Comparison of ENCODE assay signal across 18 mouse cellular contexts in genomic region chr13:56622201-56622757, GRCm38 (mm10). TPM values are rescaled to one million over a fixed set of nuclear protein-coding genes. Genes with fewer than 3 reads are reported as not detected.
DNase-seq lines count a peak whose midpoint lies in the region; ATAC-seq and TF ChIP-seq lines count a peak whose summit lies in the region.
"Had no signal": no experiment of that assay in that cellular context is flagged by ENCODE, and none has a peak within 500 bp of the region (broad histone marks: within the 10 kb centered on the region; RNA-seq: fewer than 3 reads in every experiment).

No protein-coding gene starts in this region.

- no peak overlapping the region for H3K4me2 ChIP-seq in intestine, embryonic 14.5 days (ENCODE audit: low read length)
- no peak overlapping the region for H3K4me2 ChIP-seq in intestine, postnatal 0 days (replicated peaks; ENCODE audit: low read depth)
- no peak overlapping the region for H3K4me2 ChIP-seq in embryonic facial prominence, embryonic 12.5 days (replicated peaks)
- no peak overlapping the region for H3K4me2 ChIP-seq in limb, embryonic 14.5 days (replicated peaks; ENCODE audit: low read depth, low read length, severe bottlenecking)
- H3K4me2 ChIP-seq: hindbrain, embryonic 12.5 days; liver, embryonic 12.5 days had no signal

- no peak overlapping the region for H3K4me3 ChIP-seq in intestine, embryonic 14.5 days (ENCODE audit: low read depth, low read length)
- no peak overlapping the region for H3K4me3 ChIP-seq in intestine, postnatal 0 days (ENCODE audit: low read depth, low read length)
- H3K4me3 ChIP-seq in embryonic facial prominence, embryonic 12.5 days: no peak overlapping the region
- no peak overlapping the region for H3K4me3 ChIP-seq in limb, embryonic 14.5 days (replicated peaks; ENCODE audit: low read length)
- H3K4me3 ChIP-seq in thymus, adult 2 months (ENCODE audit: control insufficient read depth, insufficient read depth, low read length): no peak overlapping the region
- H3K4me3 ChIP-seq: hindbrain, embryonic 12.5 days; layer of hippocampus, adult 2 months; left cerebral cortex, adult 2 months; liver, embryonic 12.5 days had no signal

- H3K9me3 ChIP-seq in intestine, embryonic 14.5 days (ENCODE audit: control insufficient read depth, low read length): no peaks in the 10 kb centered on the region
- no peaks in the 10 kb centered on the region for H3K9me3 ChIP-seq in intestine, postnatal 0 days (ENCODE audit: control insufficient read depth)
- H3K9me3 ChIP-seq in embryonic facial prominence, embryonic 12.5 days: no peaks in the 10 kb centered on the region
- no peaks in the 10 kb centered on the region for H3K9me3 ChIP-seq in limb, embryonic 14.5 days (ENCODE audit: control insufficient read depth, low read length)
- H3K9me3 ChIP-seq: hindbrain, embryonic 12.5 days; liver, embryonic 12.5 days had no signal

- no peaks in the 10 kb centered on the region for H3K27me3 ChIP-seq in intestine, embryonic 14.5 days (replicated peaks; ENCODE audit: control insufficient read depth, insufficient read depth, low read length)
- no peaks in the 10 kb centered on the region for H3K27me3 ChIP-seq in intestine, postnatal 0 days (replicated peaks; ENCODE audit: control insufficient read depth, insufficient read depth, low read length)
- H3K27me3 ChIP-seq in embryonic facial prominence, embryonic 12.5 days: no peaks in the 10 kb centered on the region
- H3K27me3 ChIP-seq in limb, embryonic 14.5 days (ENCODE audit: control insufficient read depth, insufficient read depth, low read length): no peaks in the 10 kb centered on the region
- no peaks in the 10 kb centered on the region; the same call in 1 of the 2 replicates for H3K27me3 ChIP-seq in thymus, adult 2 months (ENCODE audit: control insufficient read depth, insufficient read depth, low read length)
- H3K27me3 ChIP-seq: hindbrain, embryonic 12.5 days had no signal

- DNase-seq in embryo, embryonic 11 days: peak; percentile 27
- DNase-seq in embryo, embryonic 9.5 days (ENCODE audit: extremely low spot score): no peak
- no peak for DNase-seq in intestine, embryonic 14.5 days (ENCODE audit: low spot score)
- peak; percentile 49 for DNase-seq in limb, embryonic 14.5 days (ENCODE audit: low spot score)
- DNase-seq in thymus, adult 2 months: no peak
- no peak for DNase-seq in liver
- DNase-seq: adrenal gland, postnatal 36 days; cerebellum, postnatal 25 days; gastrocnemius, postnatal 14 days; thymus, postnatal 14 days had no signal

- peaks cover 46% of the 10 kb centered on the region for H3K36me3 ChIP-seq in intestine, embryonic 14.5 days (ENCODE audit: control insufficient read depth, insufficient read depth, low read length)
- H3K36me3 ChIP-seq in intestine, postnatal 0 days (ENCODE audit: control insufficient read depth, insufficient read depth): peaks cover 22% of the 10 kb centered on the region; the same call in 1 of the 2 replicates
- peaks cover 33% of the 10 kb centered on the region for H3K36me3 ChIP-seq in embryonic facial prominence, embryonic 12.5 days
- H3K36me3 ChIP-seq in limb, embryonic 14.5 days (ENCODE audit: control insufficient read depth, insufficient read depth, low read length): peaks cover 36% of the 10 kb centered on the region
- H3K36me3 ChIP-seq in thymus, adult 2 months (ENCODE audit: control insufficient read depth, insufficient read depth, low read length): no peaks in the 10 kb centered on the region
- H3K36me3 ChIP-seq: hindbrain, embryonic 12.5 days; liver, embryonic 12.5 days had no signal

- no peak overlapping the region for H3K9ac ChIP-seq in intestine, embryonic 14.5 days (ENCODE audit: low read length)
- no peak overlapping the region for H3K9ac ChIP-seq in intestine, postnatal 0 days (ENCODE audit: low read depth, low read length)
- H3K9ac ChIP-seq in embryonic facial prominence, embryonic 12.5 days: 0 out of 2 replicates have a peak overlapping the region, but pooled peaks have one; percentile 19
- H3K9ac ChIP-seq in limb, embryonic 14.5 days (ENCODE audit: low read depth, low read length, severe bottlenecking): no peak overlapping the region
- H3K9ac ChIP-seq: hindbrain, embryonic 12.5 days; liver, embryonic 12.5 days had no signal

- TF ChIP-seq CTCF in intestine, postnatal 0 days (IDR thresholded peaks at IDR 0.05; ENCODE audit: low read depth): no peak
- TF ChIP-seq CTCF in thymus, adult 2 months (IDR thresholded peaks at IDR 0.05; ENCODE audit: borderline replicate concordance, control insufficient read depth, extremely low read depth, insufficient read depth, low read length, poor library complexity): no peak

- TF ChIP-seq POLR2A in limb, embryonic 14.5 days (IDR thresholded peaks at IDR 0.05; ENCODE audit: borderline replicate concordance, extremely low read depth, insufficient read depth, insufficient read length): no peak
- no peak for TF ChIP-seq POLR2A in thymus, adult 2 months (IDR thresholded peaks at IDR 0.05; ENCODE audit: control insufficient read depth, extremely low read depth, insufficient read depth, low read length, poor library complexity)

- peaks cover 9% of the 10 kb centered on the region for H3K4me1 ChIP-seq in intestine, embryonic 14.5 days (replicated peaks; ENCODE audit: control insufficient read depth, insufficient read depth, low read length)
- H3K4me1 ChIP-seq in intestine, postnatal 0 days (replicated peaks; ENCODE audit: control insufficient read depth, insufficient read depth, low read length): no peaks in the 10 kb centered on the region
- peaks cover 32% of the 10 kb centered on the region for H3K4me1 ChIP-seq in embryonic facial prominence, embryonic 12.5 days
- peaks cover 42% of the 10 kb centered on the region for H3K4me1 ChIP-seq in limb, embryonic 14.5 days (ENCODE audit: control insufficient read depth, insufficient read depth, low read length)
- no peaks in the 10 kb centered on the region for H3K4me1 ChIP-seq in thymus, adult 2 months (replicated peaks; ENCODE audit: control insufficient read depth, insufficient read depth, low read length)

- H3K27ac ChIP-seq in intestine, embryonic 14.5 days (ENCODE audit: low read depth): no peak overlapping the region; the same call in 1 of the 2 replicates
- no peak overlapping the region for H3K27ac ChIP-seq in intestine, postnatal 0 days (ENCODE audit: low read depth, low read length)
- peak overlapping the region; percentile 68; the same call in 1 of the 2 replicates for H3K27ac ChIP-seq in embryonic facial prominence, embryonic 12.5 days
- peak overlapping the region; percentile 85 for H3K27ac ChIP-seq in limb, embryonic 14.5 days (replicated peaks; ENCODE audit: low read depth, low read length)
- H3K27ac ChIP-seq in thymus, adult 2 months (ENCODE audit: control insufficient read depth, insufficient read depth, low read length): no peak overlapping the region
- H3K27ac ChIP-seq: hindbrain, embryonic 12.5 days; kidney, postnatal 0 days; layer of hippocampus, adult 2 months; left cerebral cortex, adult 2 months; liver, embryonic 12.5 days had no signal

- peak; percentile 40; the same call in 1 of the 2 replicates for ATAC-seq in intestine, embryonic 14.5 days (replicated peaks; ENCODE audit: low FRiP score, low TSS enrichment, low read depth)
- ATAC-seq in intestine, postnatal 0 days: no peak
- peak; percentile 62; the same call in 1 of the 2 replicates for ATAC-seq in embryonic facial prominence, embryonic 12.5 days (ENCODE audit: insufficient number of reproducible peaks, insufficient read depth, low FRiP score, low TSS enrichment)
- ATAC-seq in limb, embryonic 14.5 days (ENCODE audit: low FRiP score, low read depth): peak; percentile 77
- ATAC-seq: liver, embryonic 12.5 days; lung, postnatal 0 days had no signal

- WGBS in intestine, embryonic 14.5 days: 28% methylated on average over 8 of the region's 8 CpGs
- WGBS in intestine, postnatal 0 days: 55% methylated on average over 8 of the region's 8 CpGs
- 37% methylated on average over 8 of the region's 8 CpGs for WGBS in embryonic facial prominence, embryonic 12.5 days
- WGBS in limb, embryonic 14.5 days: 25% methylated on average over 8 of the region's 8 CpGs
- 87% methylated on average over 8 of the region's 8 CpGs for WGBS in thymus, adult 2 months

RNA-seq across cellular contexts. Expression of gene Tgfbi, which starts 13.0 kb away (rescaled TPM):
- 123 and 163 TPM in 2 replicates for polyA plus RNA-seq in intestine, embryonic 14.5 days (2014; fragmentation: Nextera tagmentation; extraction: Ambion mirVana)
- 101 and 105 TPM in 2 replicates for polyA plus RNA-seq in intestine, postnatal 0 days (2015; fragmentation: Nextera tagmentation; extraction: Ambion mirVana)
- 120 and 121 TPM in 2 replicates for polyA plus RNA-seq in embryonic facial prominence, embryonic 12.5 days (2016; fragmentation: Nextera tagmentation; extraction: Ambion mirVana)
- 146 and 183 TPM in 2 replicates for polyA plus RNA-seq in limb, embryonic 14.5 days (2012; rRNA removed)
- 99.3 and 128 TPM in 2 replicates for polyA plus RNA-seq in limb, embryonic 14.5 days (2014; fragmentation: Nextera tagmentation; extraction: Ambion mirVana)
- 32.1 and 33.8 TPM in 2 replicates for polyA plus RNA-seq in thymus, adult 2 months (2012; rRNA removed)

Comparison
In these comparisons a context has a peak if more than half of its experiments do, and no peak if none do; other contexts are left out.
1. DNase-seq: peak in embryo, embryonic 11 days (single experiment) and limb, embryonic 14.5 days (single experiment); none in embryo, embryonic 9.5 days (single experiment), intestine, embryonic 14.5 days (single experiment), thymus, adult 2 months (single experiment) and liver (single experiment).
2. H3K27ac ChIP-seq: peak in embryonic facial prominence, embryonic 12.5 days (single experiment) and limb, embryonic 14.5 days (single experiment); none in intestine, embryonic 14.5 days (single experiment), intestine, postnatal 0 days (single experiment) and thymus, adult 2 months (single experiment).